8 mouse cellular contexts compared by ENCODE assay signal in the genomic region with DNA sequence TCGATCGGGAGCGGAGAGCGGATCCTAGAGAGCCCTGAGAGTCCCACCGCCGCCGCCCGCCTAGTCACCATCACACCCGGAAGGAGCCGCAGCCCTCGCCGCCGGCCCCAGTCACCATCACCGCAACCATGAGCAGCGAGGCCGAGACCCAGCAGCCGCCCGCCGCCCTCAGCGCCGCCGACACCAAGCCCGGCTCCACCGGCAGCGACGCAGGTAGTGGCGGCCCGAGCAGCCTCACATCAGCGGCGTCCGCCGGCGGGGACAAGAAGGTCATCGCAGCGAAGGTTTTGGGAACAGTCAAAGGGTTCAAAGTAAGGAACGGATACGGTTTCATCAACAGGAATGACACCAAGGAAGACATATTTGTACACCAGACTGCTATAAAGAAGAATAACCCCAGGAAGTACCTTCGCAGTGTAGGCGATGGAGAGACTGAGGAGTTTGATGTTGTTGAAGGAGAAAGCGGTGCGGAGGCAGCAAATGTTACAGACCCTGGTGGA. TPM values are rescaled to one million over a fixed set of nuclear protein-coding genes. Genes with fewer than 3 reads are reported as not detected.
A peak's percentile ranks its signal among the peaks of the same experiment; 100 is the strongest.
DNase-seq lines count a peak whose midpoint lies in the region; ATAC-seq lines count a peak whose summit lies in the region.

No protein-coding gene starts in this region.

- peak overlapping the region; percentile 52 for H3K9ac ChIP-seq in heart, embryonic 15.5 days

- H3K27me3 ChIP-seq in heart, embryonic 15.5 days = peaks cover 14% of the 10 kb centered on the region

- peak overlapping the region; percentile 85 for H3K4me2 ChIP-seq in heart, embryonic 15.5 days

- DNase-seq in urinary bladder, postnatal 14 days (ENCODE audit: low spot score) = peak; percentile 6
- DNase-seq in urinary bladder, postnatal 36 days (ENCODE audit: low spot score in 2 of 2) = no peak
- peak; percentile 56 for DNase-seq in embryo, embryonic 10 days (ENCODE audit: low spot score)
- peak; percentile 44 to 64 for DNase-seq in kidney, postnatal 4 days
- DNase-seq in lung, postnatal 14 days = peak; percentile 1
- peak; percentile 43 for DNase-seq in right cerebral cortex, postnatal 4 days

- peak overlapping the region; percentile 51 for H3K4me3 ChIP-seq in heart, embryonic 15.5 days

- no peak overlapping the region for H3K27ac ChIP-seq in heart, embryonic 15.5 days

- H3K9me3 ChIP-seq in heart, embryonic 15.5 days (replicated peaks) = no peaks in the 10 kb centered on the region

- peaks cover 2% of the 10 kb centered on the region; the same call in 1 of the 2 replicates for H3K4me1 ChIP-seq in heart, embryonic 15.5 days (replicated peaks)

- no peak for ATAC-seq in heart, embryonic 15.5 days (replicated peaks; ENCODE audit: insufficient number of reproducible peaks, insufficient read depth, low FRiP score, low read depth)
- no peak for ATAC-seq in activated CD4-positive, CD25-positive, alpha-beta regulatory T cell, adult 4 months

- H3K36me3 ChIP-seq in heart, embryonic 15.5 days = no peaks in the 10 kb centered on the region

- WGBS in heart, embryonic 15.5 days = 9% methylated on average over 41 of the region's 41 CpGs

RNA-seq across cellular contexts. Expression of a gene that starts 37.2 kb away (rescaled TPM):
- 388 and 489 TPM in 2 replicates for polyA plus RNA-seq in heart, embryonic 15.5 days (2015; fragmentation: Nextera tagmentation; extraction: Ambion mirVana)
- polyA plus RNA-seq in activated CD4-positive, CD25-positive, alpha-beta regulatory T cell, adult 4 months (2017; shearing (Covaris generic)) = 100 to 1,000 TPM; 243 TPM

Comparison
In these comparisons a context has a peak if more than half of its experiments do, and no peak if none do; other contexts are left out.
1. DNase-seq: peak in urinary bladder, postnatal 14 days (single experiment), embryo, embryonic 10 days (single experiment), kidney, postnatal 4 days (2 of 2), lung, postnatal 14 days (single experiment) and right cerebral cortex, postnatal 4 days (single experiment); none in urinary bladder, postnatal 36 days (0 of 2).